Mouse (Mus musculus) frontal cortex, adult (tissue): ENCODE data around the gene Fgr.

Experiments
- ATAC-seq: cut with Nextera tagmentation; 2 replicates; pipeline ENCODE4 v1.9.2; 2017; ENCODE audit warnings: mild to moderate bottlenecking, moderate library complexity, mixed read lengths; ENCODE audit not compliant: low TSS enrichment

Fgr gene

GRCm38 (mm10) chr4:133035446-133035845 lies 61.6 kb downstream of the Fgr start:
- no peak for ATAC-seq

GRCm38 (mm10) chr4:133035946-133036345 lies 62.1 kb downstream of the Fgr start:
- ATAC-seq: no peak

GRCm38 (mm10) chr4:133037293-133037692 lies 63.4 kb downstream of the Fgr start:
- no peak for ATAC-seq

GRCm38 (mm10) chr4:133037798-133038197 lies 63.9 kb downstream of the Fgr start:
- ATAC-seq: no peak

GRCm38 (mm10) chr4:133038521-133039115 lies 64.7 kb downstream of the Fgr start:
- ATAC-seq: no peak

- no peak for ATAC-seq
Observed at GRCm38 (mm10) chr4:133039116-133039819, 65.4 kb downstream of the Fgr start.

- no peak for ATAC-seq
Observed at GRCm38 (mm10) chr4:133039832-133040231, 65.9 kb downstream of the Fgr start.

GRCm38 (mm10) chr4:133040241-133040904 lies 66.5 kb downstream of the Fgr start:
- ATAC-seq: no peak

GRCm38 (mm10) chr4:133042244-133042643 lies 68.3 kb downstream of the Fgr start:
- no peak for ATAC-seq

- peak; percentile 13; the same call in 1 of the 2 replicates for ATAC-seq
Observed at GRCm38 (mm10) chr4:133042651-133043635, 69.0 kb downstream of the Fgr start.

GRCm38 (mm10) chr4:133043798-133044646 lies 70.1 kb downstream of the Fgr start:
- ATAC-seq: no peak

- no peak for ATAC-seq
Observed at GRCm38 (mm10) chr4:133044647-133045094, 70.8 kb downstream of the Fgr start.

GRCm38 (mm10) chr4:133045771-133046474 lies 72.0 kb downstream of the Fgr start:
- no peak for ATAC-seq

GRCm38 (mm10) chr4:133046691-133047352 lies 72.9 kb downstream of the Fgr start:
- ATAC-seq: peak; percentile 29; the same call in 1 of the 2 replicates

- ATAC-seq: no peak
Observed at GRCm38 (mm10) chr4:133047353-133048105, 73.6 kb downstream of the Fgr start.

- no peak for ATAC-seq
Observed at GRCm38 (mm10) chr4:133049071-133049920, 75.4 kb downstream of the Fgr start.

- ATAC-seq: no peak
Observed at GRCm38 (mm10) chr4:133050196-133050836, 76.4 kb downstream of the Fgr start.
